ENCODE assay signal across 9 mouse cellular contexts in genomic region chr3:131320184-131320583, GRCm38 (mm10). TPM values are rescaled to one million over a fixed set of nuclear protein-coding genes. Genes with fewer than 3 reads are reported as not detected.
A peak's percentile ranks its signal among the peaks of the same experiment; 100 is the strongest.
DNase-seq lines count a peak whose midpoint lies in the region; ATAC-seq and TF ChIP-seq lines count a peak whose summit lies in the region.
"Had no signal": no experiment of that assay in that cellular context is flagged by ENCODE, and none has a peak within 500 bp of the region (broad histone marks: within the 10 kb centered on the region; RNA-seq: fewer than 3 reads in every experiment).

No protein-coding gene starts in this region.

- ATAC-seq in embryonic facial prominence, embryonic 13.5 days (ENCODE audit: insufficient number of reproducible peaks, insufficient read depth, low FRiP score, low TSS enrichment, low read depth), result no peak
- ATAC-seq in megakaryocyte-erythroid progenitor cell, adult 5-6 weeks (replicated peaks; ENCODE audit: low FRiP score, low TSS enrichment, poor library complexity, severe bottlenecking), result peak; percentile 68
- no peak for ATAC-seq in erythroblast, adult 5-6 weeks (replicated peaks; ENCODE audit: low FRiP score, poor library complexity, severe bottlenecking)

- H3K9me3 ChIP-seq in MEL (replicated peaks; ENCODE audit: insufficient read depth, low read length), result no peaks in the 10 kb centered on the region
- H3K9me3 ChIP-seq in embryonic facial prominence, embryonic 13.5 days, result no peaks in the 10 kb centered on the region

- no peak overlapping the region for H3K9ac ChIP-seq in MEL (ENCODE audit: control insufficient read depth, low read depth, low read length, poor library complexity, severe bottlenecking)
- H3K9ac ChIP-seq in embryonic facial prominence, embryonic 13.5 days, result 0 out of 2 replicates have a peak overlapping the region, but pooled peaks have one; percentile 12

- H3K79me2 ChIP-seq in MEL (ENCODE audit: control insufficient read depth, insufficient read depth, low read length, poor library complexity), result no peaks in the 10 kb centered on the region

- TF ChIP-seq CTCF in MEL (IDR thresholded peaks at IDR 0.05 in 2 of 3, conservative IDR thresholded peaks at IDR 0.05 in 1 of 3; ENCODE audit: control insufficient read depth in 1 of 3, insufficient read depth in 1 of 3, low read depth in 2 of 3, low read length in 3 of 3, poor library complexity in 1 of 3, severe bottlenecking in 1 of 3), result peak; percentile 69 to 87 (median 79)
- peak; percentile 81 for TF ChIP-seq CTCF in bone marrow, adult 2 months (IDR thresholded peaks at IDR 0.05; ENCODE audit: control insufficient read depth, insufficient read depth, low read length)

- no peak overlapping the region for H3K27ac ChIP-seq in MEL (ENCODE audit: control insufficient read depth, low read depth, low read length)
- H3K27ac ChIP-seq in bone marrow, adult 2 months (ENCODE audit: control insufficient read depth, insufficient read depth, low read depth, low read length, poor library complexity), result no peak overlapping the region
- no peak overlapping the region for H3K27ac ChIP-seq in embryonic facial prominence, embryonic 13.5 days

- H3K4me3 ChIP-seq in MEL (ENCODE audit: control insufficient read depth in 1 of 2, insufficient read depth in 1 of 2, low read depth in 2 of 2, low read length in 2 of 2), result no peak overlapping the region
- H3K4me3 ChIP-seq in bone marrow, adult 2 months (replicated peaks; ENCODE audit: control insufficient read depth, low read depth, low read length), result no peak overlapping the region
- no peak overlapping the region for H3K4me3 ChIP-seq in embryonic facial prominence, embryonic 13.5 days
- H3K4me3 ChIP-seq: megakaryocyte, embryonic 14.5 days had no signal

- no peak for TF ChIP-seq POLR2A in MEL (IDR thresholded peaks at IDR 0.05; ENCODE audit: control insufficient read depth in 1 of 2, insufficient read depth in 1 of 2, low read depth in 1 of 2, low read length in 2 of 2, poor library complexity in 1 of 2)
- TF ChIP-seq POLR2A in bone marrow, adult 2 months (IDR thresholded peaks at IDR 0.05; ENCODE audit: borderline replicate concordance, control insufficient read depth, low read depth, low read length), result no peak

- 5% methylated on average over 3 of the region's 3 CpGs for WGBS in bone marrow, adult 2 months
- whole genome bisulfite sequencing in embryonic facial prominence, embryonic 13.5 days, result 5% methylated on average over 3 of the region's 3 CpGs

- no peak for TF ChIP-seq EP300 in MEL (IDR thresholded peaks at IDR 0.05; ENCODE audit: low read depth in 1 of 2, low read length in 2 of 2)

- no peaks in the 10 kb centered on the region for H3K36me3 ChIP-seq in MEL (ENCODE audit: control insufficient read depth in 1 of 2, insufficient read depth in 2 of 2, low read length in 2 of 2)
- H3K36me3 ChIP-seq in embryonic facial prominence, embryonic 13.5 days, result no peaks in the 10 kb centered on the region

- H3K4me2 ChIP-seq in embryonic facial prominence, embryonic 13.5 days, result peak overlapping the region; percentile 34; the same call in 1 of the 2 replicates

- peak; percentile 78 for TF ChIP-seq RAD21 in MEL (IDR thresholded peaks at IDR 0.05; ENCODE audit: low read depth, low read length)

- DNase-seq in MEL (ENCODE audit: low read depth, low spot score), result peak; percentile 73
- DNase-seq in heart, postnatal 4 days, result peak; percentile 87
- peak; percentile 43 for DNase-seq in left cerebral cortex, adult 11 months (ENCODE audit: low spot score)
- DNase-seq in skeletal muscle tissue, adult 2 months (ENCODE audit: low read depth, low spot score), result peak; percentile 62

- no peaks in the 10 kb centered on the region for H3K4me1 ChIP-seq in MEL (ENCODE audit: control insufficient read depth in 1 of 2, insufficient read depth in 2 of 2, low read length in 2 of 2)
- H3K4me1 ChIP-seq in bone marrow, adult 2 months (ENCODE audit: control insufficient read depth, insufficient read depth, low read length), result no peaks in the 10 kb centered on the region; the same call in 1 of the 2 replicates
- peaks cover 7% of the 10 kb centered on the region for H3K4me1 ChIP-seq in embryonic facial prominence, embryonic 13.5 days
- H3K4me1 ChIP-seq: megakaryocyte, embryonic 14.5 days had no signal

- H3K27me3 ChIP-seq in MEL (ENCODE audit: control insufficient read depth in 1 of 2, insufficient read depth in 2 of 2, low read length in 2 of 2), result no peaks in the 10 kb centered on the region
- H3K27me3 ChIP-seq in embryonic facial prominence, embryonic 13.5 days, result no peaks in the 10 kb centered on the region

TF ChIP-seq in MEL, 35 proteins besides CTCF, POLR2A, EP300 and RAD21:
- peak; percentile 69 for TF ChIP-seq SMC3 (IDR thresholded peaks at IDR 0.05; ENCODE audit: low read depth, low read length)
- TF ChIP-seq ZC3H11A (IDR thresholded peaks at IDR 0.05; ENCODE audit: low read depth, low read length), result peak; percentile 45; the same call in 1 of the 2 replicates
- no peak for TF ChIP-seq ELF1 (IDR thresholded peaks at IDR 0.05; ENCODE audit: low read depth, low read length)

RNA-seq across cellular contexts. Expression of gene Cyp2u1, which starts 17.2 kb away (rescaled TPM):
- total RNA-seq in MEL (2012; rRNA removed), result 3.5 and 4.5 TPM in 2 replicates
- 1 to 10 TPM in 1 of 2 experiments, not detected in 1; 3.6 TPM for polyA plus RNA-seq in MEL (2012; ENCODE audit: insufficient read depth in 1 of 2, insufficient read length in 2 of 2, low read depth in 1 of 2, low replicate concordance in 2 of 2, missing spikeins in 1 of 2)
- polyA plus RNA-seq in bone marrow, adult 2 months (2011; ENCODE audit: insufficient read depth, insufficient read length, low replicate concordance, missing spikeins), result 0.36 and 1.1 TPM in 2 replicates
- polyA plus RNA-seq in embryonic facial prominence, embryonic 13.5 days (2015; fragmentation: Nextera tagmentation; extraction: Ambion mirVana), result 2.2 and 2.4 TPM in 2 replicates
- 10 to 100 TPM; 23.9 to 25.0 TPM for total RNA-seq in heart, postnatal 4 days (2021)
- 1.1 TPM in 1 of 2 replicates, not detected in the other for total RNA-seq in megakaryocyte-erythroid progenitor cell, adult 5-6 weeks (2014; fragmentation: Nextera tagmentation)
- 0.11 and 0.33 TPM in 2 replicates for total RNA-seq in megakaryocyte-erythroid progenitor cell, adult 5-6 weeks (2017)
- 0.21 TPM in 1 of 2 replicates, not detected in the other for total RNA-seq in erythroblast, adult 5-6 weeks (2015; ENCODE audit: low replicate concordance)
- not detected in 2 replicates for total RNA-seq in erythroblast, adult 5-6 weeks (2017; ENCODE audit: low replicate concordance)

RNA-seq across cellular contexts. Expression of gene Hadh, which starts 48.3 kb away (rescaled TPM):
- total RNA-seq in MEL (2012; rRNA removed), result 39.1 and 42.3 TPM in 2 replicates
- polyA plus RNA-seq in MEL (2012; ENCODE audit: insufficient read depth in 1 of 2, insufficient read length in 2 of 2, low read depth in 1 of 2, low replicate concordance in 2 of 2, missing spikeins in 1 of 2), result 10 to 100 TPM in 1 of 2 experiments, not detected in 1; 66.9 TPM
- 13.9 and 22.7 TPM in 2 replicates for polyA plus RNA-seq in bone marrow, adult 2 months (2011; ENCODE audit: insufficient read depth, insufficient read length, low replicate concordance, missing spikeins)
- 106 and 110 TPM in 2 replicates for polyA plus RNA-seq in embryonic facial prominence, embryonic 13.5 days (2015; fragmentation: Nextera tagmentation; extraction: Ambion mirVana)
- 100 to 1,000 TPM; 416 to 432 TPM for total RNA-seq in heart, postnatal 4 days (2021)
- 28.2 and 31.9 TPM in 2 replicates for total RNA-seq in megakaryocyte-erythroid progenitor cell, adult 5-6 weeks (2014; fragmentation: Nextera tagmentation)
- total RNA-seq in megakaryocyte-erythroid progenitor cell, adult 5-6 weeks (2017), result 44.7 and 49.6 TPM in 2 replicates
- 9.6 and 13.8 TPM in 2 replicates for total RNA-seq in erythroblast, adult 5-6 weeks (2015; ENCODE audit: low replicate concordance)
- total RNA-seq in erythroblast, adult 5-6 weeks (2017; ENCODE audit: low replicate concordance), result 8.7 and 9.3 TPM in 2 replicates
